Mouse (Mus musculus) liver, embryonic 15.5 days (tissue): ENCODE measurements around the gene Nrip2. TPM values are rescaled to one million over a fixed set of nuclear protein-coding genes. Genes with fewer than 3 reads are reported as not detected.

Source experiments
- ATAC-seq: fragments of 200-750 bp; cut with Nextera tagmentation; 2 replicates; pipeline ENCODE4 v1.8.0; 2017; ENCODE audit warnings: moderate number of reproducible peaks, mild to moderate bottlenecking, moderate library complexity; ENCODE audit not compliant: insufficient read depth
- H3K27ac ChIP-seq: fragments of 300-500 bp; sonication (generic); replicated peaks from 2 replicates; pipeline ENCODE4 v1.5.1; 2015; ENCODE audit warnings: mild to moderate bottlenecking, inconsistent platforms
- H3K27me3 ChIP-seq: fragments of 300-500 bp; sonication (generic); 2 replicates; pipeline ENCODE4 v1.6.1; 2015; ENCODE audit warnings: mild to moderate bottlenecking, inconsistent platforms
- H3K36me3 ChIP-seq: fragments of 300-500 bp; sonication (generic); replicated peaks from 2 replicates; pipeline ENCODE4 v1.6.1; 2015; ENCODE audit warnings: moderate library complexity, mild to moderate bottlenecking, inconsistent platforms
- H3K4me1 ChIP-seq: fragments of 300-500 bp; sonication (generic); replicated peaks from 2 replicates; pipeline ENCODE4 v1.6.1; 2015; ENCODE audit warnings: inconsistent platforms
- H3K4me2 ChIP-seq: fragments of 300-500 bp; sonication (generic); 2 replicates; pipeline ENCODE4 v1.6.1; 2015; ENCODE audit warnings: moderate library complexity, mild to moderate bottlenecking, inconsistent platforms
- H3K4me3 ChIP-seq: fragments of 300-500 bp; sonication (generic); replicated peaks from 2 replicates; pipeline ENCODE4 v1.5.1; 2015; ENCODE audit warnings: mild to moderate bottlenecking, inconsistent platforms
- H3K9ac ChIP-seq: fragments of 300-500 bp; sonication (generic); 2 replicates; pipeline ENCODE4 v1.6.1; 2015; ENCODE audit warnings: moderate library complexity, mild to moderate bottlenecking, inconsistent platforms
- H3K9me3 ChIP-seq: fragments of 300-500 bp; sonication (generic); replicated peaks from 2 replicates; pipeline ENCODE4 v1.6.1; 2016; ENCODE audit warnings: inconsistent platforms
- WGBS: fragments of 180-500 bp; shearing (Covaris S2); methylation state at CpG from one replicate; pipeline ENCODE4 v1.1.7; 2015; ENCODE audit warnings: mixed read lengths; ENCODE audit not compliant: insufficient replicate concordance; 5-methylcytosine and 5-hydroxymethylcytosine counted together
- polyA plus RNA-seq: library from polyadenylated mRNA; unstranded; fragments of >200 nt; fragmentation: Nextera tagmentation; extraction: Ambion mirVana; gene quantifications from 2 replicates; pipeline ENCODE4 v1.2.1, GENCODE M21; 2015

Nrip2 gene
- 2.1 and 2.6 TPM in 2 replicates for polyA plus RNA-seq

- Histone ChIP-seq H3K27ac (peak within 1 kb of the TSS; percentile 39), H3K4me2 (peak within 1 kb of the TSS; percentile 33), H3K4me1 (no peaks in the 10 kb centered on the region; the same call in 1 of the 2 replicates), H3K27me3 (no peaks in the 10 kb centered on the region), H3K9me3 (no peaks in the 10 kb centered on the region), H3K4me3 (peak within 1 kb of the TSS; percentile 10; the same call in 1 of the 2 replicates), H3K36me3 (no peaks in the 10 kb centered on the region), H3K9ac (no peak within 1 kb of the TSS)
- no peak for ATAC-seq
- 62% methylated on average over 3 of the region's 3 CpGs for WGBS
Measured at GRCm38 (mm10) chr6:128398996-128399395, at the start of gene Nrip2. Gene Nrip2 (plus strand): TSS chr6:128399296.

- WGBS = 43% methylated on average over 7 of the region's 7 CpGs
- no peak overlapping the region for H3K27ac ChIP-seq
- ATAC-seq = no peak
Measured at GRCm38 (mm10) chr6:128349711-128350110, 49.4 kb upstream of the Nrip2 start.

DNA sequence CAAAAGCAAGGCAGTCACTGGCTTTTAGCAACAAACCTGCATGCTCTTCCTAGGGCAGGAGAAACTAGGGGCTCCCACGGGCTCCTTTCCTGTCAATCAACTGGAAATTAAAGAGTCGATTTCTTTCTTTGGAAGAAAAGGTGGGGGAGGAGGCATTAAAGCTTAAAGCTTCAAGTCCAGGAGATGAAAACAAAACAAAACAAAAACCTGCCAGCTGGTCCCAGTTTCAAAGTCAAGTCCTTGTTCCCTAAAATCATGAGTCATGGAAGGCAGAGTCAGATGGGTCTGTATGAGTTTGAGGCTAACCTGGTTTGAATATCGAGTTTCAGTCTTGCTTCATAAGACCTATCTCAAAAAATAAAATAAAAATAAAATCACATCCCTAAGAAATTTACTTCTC, 45.0 kb upstream of the Nrip2 start:
- Histone ChIP-seq H3K4me1 (peaks cover 25% of the 10 kb centered on the region), H3K27ac (no peak overlapping the region), H3K9ac (no peak overlapping the region), H3K4me3 (no peak overlapping the region), H3K27me3 (peaks cover 21% of the 10 kb centered on the region), H3K4me2 (no peak overlapping the region), H3K36me3 (peaks cover 29% of the 10 kb centered on the region), H3K9me3 (no peaks in the 10 kb centered on the region)
- 43% methylated on average over 3 of the region's 3 CpGs for WGBS
- ATAC-seq = no peak

More at GRCm38 (mm10) chr6:128349711-128350110, 49.4 kb upstream of the Nrip2 start:
- Histone ChIP-seq H3K4me1 (peaks cover 11% of the 10 kb centered on the region; the same call in 1 of the 2 replicates), H3K4me2 (no peak overlapping the region), H3K27me3 (peaks cover 12% of the 10 kb centered on the region), H3K36me3 (no peaks in the 10 kb centered on the region), H3K4me3 (no peak overlapping the region), H3K9ac (no peak overlapping the region), H3K9me3 (no peaks in the 10 kb centered on the region)

- H3K4me1 ChIP-seq = peaks cover 34% of the 10 kb centered on the region
- peak overlapping the region; percentile 68 for H3K4me3 ChIP-seq
- under 1% methylated on average over 28 of the region's 28 CpGs for WGBS
- peaks cover 21% of the 10 kb centered on the region for H3K27me3 ChIP-seq
- 0 out of 2 replicates have a peak overlapping the region, but pooled peaks have one; percentile 24 for H3K27ac ChIP-seq
- H3K36me3 ChIP-seq = peaks cover 36% of the 10 kb centered on the region
- no peaks in the 10 kb centered on the region for H3K9me3 ChIP-seq
- peak; percentile 37 for ATAC-seq
- H3K4me2 ChIP-seq = peak overlapping the region; percentile 92
- H3K9ac ChIP-seq = peak overlapping the region; percentile 58
Measured at GRCm38 (mm10) chr6:128355201-128355681, 43.9 kb upstream of the Nrip2 start.

DNA sequence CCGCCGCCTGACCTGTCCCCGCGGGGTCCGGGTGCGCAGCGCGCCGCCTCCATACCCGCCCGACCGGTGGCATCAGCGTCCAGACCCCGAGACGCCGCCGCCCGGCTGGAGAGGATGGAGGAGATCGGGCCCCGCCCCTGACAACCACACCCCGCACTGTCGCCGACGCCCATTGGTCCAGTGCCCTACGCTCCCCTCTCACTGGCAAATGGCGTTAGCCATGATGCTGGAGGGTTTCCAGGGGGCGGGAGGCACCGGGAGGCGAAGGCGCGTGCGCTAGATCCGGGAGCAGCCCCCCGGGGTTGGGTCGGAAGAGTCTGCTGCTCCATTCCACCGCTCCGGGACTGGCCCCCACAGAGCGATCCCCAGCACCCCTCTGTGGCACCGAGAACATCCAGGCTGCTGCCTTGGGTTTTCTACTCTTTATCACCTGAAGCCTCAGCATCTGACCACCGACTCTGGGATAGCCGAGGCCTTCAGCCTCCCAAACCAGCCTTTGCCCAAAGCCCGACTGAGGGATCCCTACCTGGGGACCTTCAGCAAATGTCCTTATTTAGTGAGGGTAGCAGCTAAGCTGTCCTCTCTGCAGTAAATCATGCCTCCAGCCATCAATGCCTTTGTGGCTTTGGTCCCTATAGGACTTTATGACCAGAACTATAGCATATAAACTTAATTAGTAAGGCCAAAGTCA, 43.2 kb upstream of the Nrip2 start, which contains the start of gene Tulp3:
TSS of gene Tulp3 (minus strand) at position 126 of the 691 bp plus-strand sequence.
- 0 out of 2 replicates have a peak within 1 kb of the TSS, but pooled peaks have one; percentile 24 for H3K27ac ChIP-seq
- ATAC-seq = peak; percentile 98

DNA sequence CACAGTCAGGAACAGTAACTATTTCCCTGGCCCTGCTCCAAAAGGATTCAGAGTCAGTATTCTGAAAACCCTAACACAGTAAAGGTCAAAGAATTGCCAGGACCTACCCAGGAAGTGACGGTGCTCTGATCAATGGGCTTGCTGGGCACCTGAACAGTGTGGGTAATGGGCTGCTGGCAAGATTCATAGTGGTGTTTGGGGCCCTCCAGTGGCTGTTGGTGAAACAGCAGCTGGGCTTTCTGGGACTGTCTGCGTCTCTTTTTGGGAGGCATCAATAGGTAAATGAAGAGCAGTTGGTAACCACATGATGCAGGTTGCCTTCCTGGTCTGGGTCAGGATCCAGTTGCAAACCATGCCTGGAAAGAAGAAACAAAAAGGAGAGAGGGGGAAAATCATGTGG, 40.1 kb upstream of the Nrip2 start:
- WGBS = 44% methylated on average over 2 of the region's 2 CpGs
- Histone ChIP-seq H3K4me3 (no peak overlapping the region), H3K27me3 (peaks cover 16% of the 10 kb centered on the region), H3K36me3 (peaks cover 41% of the 10 kb centered on the region), H3K4me1 (peaks cover 56% of the 10 kb centered on the region), H3K27ac (no peak overlapping the region), H3K4me2 (no peak overlapping the region), H3K9ac (no peak overlapping the region), H3K9me3 (no peaks in the 10 kb centered on the region)
- no peak for ATAC-seq

More for the DNA sequence above, 43.2 kb upstream of the Nrip2 start, which contains the start of gene Tulp3:
- peaks cover 36% of the 10 kb centered on the region for H3K36me3 ChIP-seq
- peaks cover 40% of the 10 kb centered on the region for H3K4me1 ChIP-seq
- peak within 1 kb of the TSS; percentile 68 for H3K4me3 ChIP-seq
- under 1% methylated on average over 42 of the region's 42 CpGs for WGBS
- H3K9ac ChIP-seq = peak within 1 kb of the TSS; percentile 58
- peak within 1 kb of the TSS; percentile 92 for H3K4me2 ChIP-seq
- H3K9me3 ChIP-seq = no peaks in the 10 kb centered on the region
- H3K27me3 ChIP-seq = peaks cover 21% of the 10 kb centered on the region

GRCm38 (mm10) chr6:128361901-128362300, 37.2 kb upstream of the Nrip2 start:
- Histone ChIP-seq H3K9ac (peak overlapping the region; percentile 97), H3K9me3 (no peaks in the 10 kb centered on the region), H3K4me3 (peak overlapping the region; percentile 100), H3K27ac (peak overlapping the region; percentile 95), H3K27me3 (no peaks in the 10 kb centered on the region), H3K4me1 (peaks cover 54% of the 10 kb centered on the region), H3K36me3 (peaks cover 50% of the 10 kb centered on the region), H3K4me2 (peak overlapping the region; percentile 80)
- WGBS = 13% methylated on average over 9 of the region's 9 CpGs
- no peak for ATAC-seq

DNA sequence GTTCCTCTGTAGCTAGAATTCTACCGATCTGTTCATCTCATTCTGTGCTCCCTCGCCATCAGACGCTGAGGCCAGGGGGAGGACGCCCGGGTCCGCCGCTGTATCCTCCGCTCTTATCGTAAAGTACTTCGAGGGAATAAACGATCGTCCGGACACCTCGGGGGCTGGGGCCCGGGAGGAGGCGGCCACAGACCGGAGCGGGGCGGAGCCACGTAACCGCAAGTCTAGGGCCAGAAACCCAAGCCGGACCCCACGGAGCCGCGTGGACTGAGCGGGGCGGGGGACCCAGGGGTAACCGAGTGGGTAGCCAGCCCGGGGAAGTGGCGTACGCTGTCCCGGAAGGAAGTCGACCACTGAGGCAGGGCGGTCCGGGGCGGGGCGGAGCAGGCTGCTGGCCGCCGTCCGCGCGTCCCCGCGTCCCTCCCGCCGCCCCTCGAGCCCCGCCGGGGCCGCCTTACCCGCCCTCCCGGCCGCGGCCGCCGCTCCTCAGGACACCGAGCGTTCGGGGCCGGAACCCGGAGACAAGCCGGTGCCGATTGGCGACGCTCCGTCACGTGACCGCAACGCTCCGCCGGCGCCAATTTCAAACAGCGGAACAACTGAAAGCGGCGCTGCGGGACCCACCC, 36.6 kb upstream of the Nrip2 start, which contains the start of the genes Rhno1 and Foxm1:
TSS of gene Rhno1 (minus strand) at position 531 of the 626 bp plus-strand sequence.
TSS of gene Foxm1 (plus strand) at position 587 of the 626 bp plus-strand sequence.
- peak within 1 kb of the TSS; percentile 80 for H3K4me2 ChIP-seq
- H3K27ac ChIP-seq = peak within 1 kb of the TSS; percentile 95
- peak; percentile 91 for ATAC-seq
- under 1% methylated on average over 75 of the region's 76 CpGs for whole genome bisulfite sequencing
- peaks cover 50% of the 10 kb centered on the region for H3K36me3 ChIP-seq
- peak within 1 kb of the TSS; percentile 100 for H3K4me3 ChIP-seq
- H3K9ac ChIP-seq = peak within 1 kb of the TSS; percentile 97
- H3K27me3 ChIP-seq = no peaks in the 10 kb centered on the region
- H3K9me3 ChIP-seq = no peaks in the 10 kb centered on the region
- H3K4me1 ChIP-seq = peaks cover 54% of the 10 kb centered on the region

DNA sequence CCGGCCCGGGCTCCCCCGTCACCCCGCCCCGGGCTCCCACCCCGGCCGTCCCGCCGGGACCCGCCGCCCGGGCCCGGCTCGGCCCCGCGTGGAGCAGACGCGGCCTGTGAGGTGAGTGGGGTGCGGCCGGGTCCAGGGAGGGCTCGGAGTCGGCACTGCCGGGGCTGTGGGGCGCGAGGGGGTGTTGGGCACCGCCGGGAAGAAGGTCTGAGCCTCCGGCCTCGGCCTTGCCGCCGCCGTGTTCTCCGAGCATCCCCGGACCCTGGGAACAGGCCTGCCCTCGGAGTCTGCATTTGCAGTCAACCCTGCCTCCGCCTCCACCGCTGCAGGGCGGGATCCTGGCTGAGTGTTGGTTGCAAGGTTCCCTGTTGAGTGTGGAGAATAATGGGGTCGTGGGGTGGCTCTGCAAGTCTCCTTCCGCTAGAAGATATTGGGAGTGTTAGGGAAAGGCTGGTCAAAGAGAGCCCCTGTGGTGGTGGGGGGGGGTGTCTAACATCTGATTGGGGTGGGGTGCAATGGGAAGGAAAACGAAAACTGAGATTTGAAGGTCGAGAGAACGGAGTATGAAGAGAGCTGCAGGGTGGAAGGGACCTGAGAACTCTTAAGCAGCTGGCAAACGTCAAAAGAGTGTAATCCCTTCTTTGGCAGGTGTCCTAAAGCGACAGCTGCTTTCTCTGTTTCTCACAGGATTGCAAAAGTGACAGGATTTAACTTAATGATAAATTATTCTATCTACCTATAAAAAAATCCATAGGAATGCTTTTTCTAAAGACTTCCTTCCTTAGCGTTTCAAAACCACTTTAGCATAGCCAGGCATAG, 35.9 kb upstream of the Nrip2 start:
- no peaks in the 10 kb centered on the region for H3K9me3 ChIP-seq
- H3K27me3 ChIP-seq = no peaks in the 10 kb centered on the region
- peak; percentile 38 for ATAC-seq
- peak overlapping the region; percentile 95 for H3K27ac ChIP-seq
- peaks cover 49% of the 10 kb centered on the region for H3K36me3 ChIP-seq
- peak overlapping the region; percentile 80 for H3K4me2 ChIP-seq
- WGBS = under 1% methylated on average over 28 of the region's 46 CpGs
- H3K4me3 ChIP-seq = peak overlapping the region; percentile 100
- H3K4me1 ChIP-seq = peaks cover 54% of the 10 kb centered on the region
- H3K9ac ChIP-seq = peak overlapping the region; percentile 97

DNA sequence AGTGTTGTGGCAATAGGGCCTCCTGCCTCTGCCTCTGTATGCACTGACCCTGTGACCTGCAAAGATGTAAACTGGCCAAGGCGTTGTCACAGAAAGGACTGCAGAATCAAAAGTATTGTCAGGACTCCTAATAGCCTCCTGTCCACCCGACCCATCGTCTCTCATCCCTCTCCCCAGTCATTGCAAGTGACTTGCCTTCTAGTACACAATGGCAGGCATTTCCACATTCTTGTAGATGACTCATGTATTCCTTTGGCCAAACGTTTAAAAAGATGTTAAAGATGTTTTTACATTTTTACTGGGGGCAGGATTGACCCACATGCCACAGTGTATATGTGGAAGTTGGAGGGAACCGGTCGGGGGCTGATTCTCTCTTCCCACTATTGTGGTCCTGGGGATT, 34.4 kb upstream of the Nrip2 start:
- no peaks in the 10 kb centered on the region for H3K9me3 ChIP-seq
- ATAC-seq = no peak
- H3K9ac ChIP-seq = no peak overlapping the region
- H3K27ac ChIP-seq = no peak overlapping the region
- H3K4me2 ChIP-seq = peak overlapping the region; percentile 32; the same call in 1 of the 2 replicates
- no peaks in the 10 kb centered on the region for H3K27me3 ChIP-seq
- H3K4me3 ChIP-seq = peak overlapping the region; percentile 100; the same call in 1 of the 2 replicates
- peaks cover 50% of the 10 kb centered on the region for H3K4me1 ChIP-seq
- WGBS = 72% methylated on average over 6 of the region's 6 CpGs
- H3K36me3 ChIP-seq = peaks cover 51% of the 10 kb centered on the region
